In genomic region chrX:48412629-48413028, GRCm38 (mm10) we compare ENCODE assay signal across 23 mouse cellular contexts. TPM values are rescaled to one million over a fixed set of nuclear protein-coding genes. Genes with fewer than 3 reads are reported as not detected.
DNase-seq lines count a peak whose midpoint lies in the region; ATAC-seq and TF ChIP-seq lines count a peak whose summit lies in the region.
"Had no signal": no experiment of that assay in that cellular context is flagged by ENCODE, and none has a peak within 500 bp of the region (broad histone marks: within the 10 kb centered on the region; RNA-seq: fewer than 3 reads in every experiment).

No protein-coding gene starts in this region.

- no peaks in the 10 kb centered on the region for H3K27me3 ChIP-seq in kidney, adult 2 months (replicated peaks; ENCODE audit: control insufficient read depth, insufficient read depth, low read length)
- peaks cover 3% of the 10 kb centered on the region; the same call in 1 of the 2 replicates for H3K27me3 ChIP-seq in kidney, embryonic 16.5 days (ENCODE audit: insufficient read depth, low read length)
- H3K27me3 ChIP-seq: CH12.LX; embryonic facial prominence, embryonic 12.5 days; forebrain, embryonic 13.5 days; forebrain, embryonic 15.5 days had no signal

- H3K9ac ChIP-seq in kidney, embryonic 16.5 days (replicated peaks; ENCODE audit: low read length) = no peak overlapping the region
- H3K9ac ChIP-seq: embryonic facial prominence, embryonic 12.5 days; forebrain, embryonic 13.5 days; forebrain, embryonic 15.5 days had no signal

- 54% methylated on average over 6 of the region's 6 CpGs for WGBS in kidney, adult 2 months
- 78% methylated on average over 6 of the region's 6 CpGs for WGBS in kidney, embryonic 16.5 days

- H3K27ac ChIP-seq in gastrocnemius, adult 2 months = no peak overlapping the region
- H3K27ac ChIP-seq in kidney, adult 2 months (ENCODE audit: insufficient read depth, low read depth, low read length) = no peak overlapping the region
- H3K27ac ChIP-seq in kidney, embryonic 16.5 days (ENCODE audit: low read length) = no peak overlapping the region
- H3K27ac ChIP-seq: embryonic facial prominence, embryonic 10.5 days; embryonic facial prominence, embryonic 12.5 days; forebrain, embryonic 13.5 days; forebrain, embryonic 15.5 days had no signal

- H3K9me3 ChIP-seq in kidney, embryonic 16.5 days (ENCODE audit: low read length) = no peaks in the 10 kb centered on the region
- H3K9me3 ChIP-seq: embryonic facial prominence, embryonic 10.5 days; embryonic facial prominence, embryonic 12.5 days; forebrain, embryonic 13.5 days; forebrain, embryonic 15.5 days; G1E had no signal

- intact Hi-C loops in gastrocnemius, adult 2 months (cut with DNase I) = loop anchor here (5.0 kb wide), 1 partner anchor 420 kb away; no protein-coding TSS in a partner anchor

- TF ChIP-seq POLR2A in kidney, adult 2 months (IDR thresholded peaks at IDR 0.05; ENCODE audit: low read depth, low read length) = no peak

- no peak overlapping the region for H3K4me3 ChIP-seq in gastrocnemius, adult 2 months
- no peak overlapping the region for H3K4me3 ChIP-seq in kidney, adult 2 months (ENCODE audit: insufficient read depth, low read depth, low read length)
- no peak overlapping the region for H3K4me3 ChIP-seq in kidney, embryonic 16.5 days (ENCODE audit: low read length)
- H3K4me3 ChIP-seq: embryonic facial prominence, embryonic 10.5 days; embryonic facial prominence, embryonic 12.5 days; forebrain, embryonic 13.5 days; forebrain, embryonic 15.5 days had no signal

- TF ChIP-seq CTCF in gastrocnemius, adult 2 months (IDR thresholded peaks at IDR 0.05) = no peak
- no peak for TF ChIP-seq CTCF in kidney, adult 2 months (conservative IDR thresholded peaks at IDR 0.05; ENCODE audit: insufficient read depth, insufficient read length, low read depth, low read length)

- DNase-seq in gastrocnemius, adult 2 months = peak; percentile 24
- no peak for DNase-seq in gastrocnemius, postnatal 10 days
- DNase-seq in kidney, adult 2 months = peak; percentile 18
- DNase-seq in kidney, postnatal 25 days = peak; percentile 35 to 46
- no peak for DNase-seq in kidney, adult 8-10 months
- no peak for DNase-seq in adrenal gland, adult 2 months
- DNase-seq: adrenal gland, adult 8-10 months; adrenal gland, postnatal 14 days; adrenal gland, postnatal 36 days; B cell, adult 2 months; cerebellum, adult 11-12 months; cerebellum, adult 2 months; cerebellum, adult 9-10 months; cerebellum, postnatal 10 days; cerebellum, postnatal 25 days had no signal

- H3K4me2 ChIP-seq in kidney, embryonic 16.5 days (replicated peaks; ENCODE audit: low read depth, low read length) = no peak overlapping the region
- H3K4me2 ChIP-seq: embryonic facial prominence, embryonic 12.5 days; forebrain, embryonic 13.5 days; forebrain, embryonic 15.5 days had no signal

- no peaks in the 10 kb centered on the region for H3K36me3 ChIP-seq in kidney, adult 2 months (ENCODE audit: control insufficient read depth, insufficient read depth, low read length)
- peaks cover 8% of the 10 kb centered on the region; the same call in 1 of the 2 replicates for H3K36me3 ChIP-seq in kidney, embryonic 16.5 days (ENCODE audit: insufficient read depth, low read length)
- H3K36me3 ChIP-seq: embryonic facial prominence, embryonic 10.5 days; embryonic facial prominence, embryonic 12.5 days; forebrain, embryonic 15.5 days had no signal

- no peak for ATAC-seq in kidney, embryonic 16.5 days (ENCODE audit: low FRiP score, low TSS enrichment)
- ATAC-seq: CD4-positive, CD25-positive, alpha-beta regulatory T cell, adult 4 months; forebrain, embryonic 13.5 days; forebrain, embryonic 15.5 days had no signal

- no peaks in the 10 kb centered on the region for H3K4me1 ChIP-seq in kidney, adult 2 months (ENCODE audit: control insufficient read depth, insufficient read depth, low read length)
- H3K4me1 ChIP-seq in kidney, embryonic 16.5 days (ENCODE audit: insufficient read depth, low read length) = no peaks in the 10 kb centered on the region
- H3K4me1 ChIP-seq: embryonic facial prominence, embryonic 10.5 days; embryonic facial prominence, embryonic 12.5 days; forebrain, embryonic 13.5 days had no signal

RNA-seq across cellular contexts. Expression of gene Elf4, which starts 50.3 kb away (rescaled TPM):
- 1 to 10 TPM; 1.6 to 2.1 TPM for total RNA-seq in gastrocnemius, adult 2 months (2021)
- total RNA-seq in gastrocnemius, postnatal 10 days (2021) = 10 to 100 TPM in 1 of 2 experiments, 1 to 10 TPM in 1; 6.1 to 11.3 TPM
- polyA plus RNA-seq in kidney, adult 2 months (2012; rRNA removed) = 3.6 and 5.3 TPM in 2 replicates
- 5.1 and 5.8 TPM in 2 replicates for polyA plus RNA-seq in kidney, embryonic 16.5 days (2015; fragmentation: Nextera tagmentation; extraction: Ambion mirVana)
- total RNA-seq in adrenal gland, adult 2 months (2021) = 10 to 100 TPM in 1 of 2 experiments, 1 to 10 TPM in 1; 8.2 to 19.1 TPM
- polyA plus RNA-seq in adrenal gland, adult 2 months (2012; rRNA removed) = 8.1 and 13.5 TPM in 2 replicates

Comparison
In these comparisons a context has a peak if more than half of its experiments do, and no peak if none do; other contexts are left out.
1. DNase-seq: peak in gastrocnemius, adult 2 months (single experiment), kidney, adult 2 months (single experiment) and kidney, postnatal 25 days (2 of 2); none in gastrocnemius, postnatal 10 days (single experiment), kidney, adult 8-10 months (0 of 2) and adrenal gland, adult 2 months (single experiment).